Mouse (Mus musculus): ENCODE measurements around the gene Ccdc92. TPM values are rescaled to one million over a fixed set of nuclear protein-coding genes. Genes with fewer than 3 reads are reported as not detected.

The Ccdc92 gene
- total and polyA plus RNA-seq, 2 experiments from 2014 or later, result 26.1 to 45.4 TPM

GRCm38 (mm10) chr5:124861463-124861862 lies 761 bp downstream of the Ccdc92 start:
- H3K9ac ChIP-seq, result peak overlapping the region; percentile 84
- peak overlapping the region; percentile 96 for H3K4me3 ChIP-seq (ENCODE audit: low read depth, low read length)
- no peak for TF ChIP-seq CTCF (IDR thresholded peaks at IDR 0.05; ENCODE audit: low read depth)
- H3K4me1 ChIP-seq (ENCODE audit: insufficient read depth), result peaks cover 13% of the 10 kb centered on the region
- H3K4me2 ChIP-seq (ENCODE audit: low read depth), result peak overlapping the region; percentile 93
- H3K27ac ChIP-seq (ENCODE audit: low read depth, low read length), result peak overlapping the region; percentile 94
- 4% methylated on average over 32 of the region's 33 CpGs for WGBS
- H3K27me3 ChIP-seq (ENCODE audit: insufficient read depth, low read length), result no peaks in the 10 kb centered on the region
- no peak for ATAC-seq
- DNase-seq, result peak; percentile 16
- 0 out of 2 replicates have a peak, but pooled peaks cover under 1% of the 10 kb centered on the region for H3K36me3 ChIP-seq (ENCODE audit: insufficient read depth)
- H3K9me3 ChIP-seq (ENCODE audit: low read length), result no peaks in the 10 kb centered on the region

- H3K9me3 ChIP-seq (ENCODE audit: low read length), result no peaks in the 10 kb centered on the region
- TF ChIP-seq CTCF (IDR thresholded peaks at IDR 0.05; ENCODE audit: low read depth), result peak; percentile 83
- peaks cover 13% of the 10 kb centered on the region for H3K4me1 ChIP-seq (ENCODE audit: insufficient read depth)
- 18% methylated on average over 5 of the region's 5 CpGs for WGBS
- no peak overlapping the region for H3K9ac ChIP-seq
- ATAC-seq, result no peak
- H3K36me3 ChIP-seq (ENCODE audit: insufficient read depth), result peaks cover 2% of the 10 kb centered on the region; the same call in 1 of the 2 replicates
- 0 out of 2 replicates have a peak overlapping the region, but pooled peaks have one; percentile 96 for H3K4me3 ChIP-seq (ENCODE audit: low read depth, low read length)
- H3K4me2 ChIP-seq (ENCODE audit: low read depth), result peak overlapping the region; percentile 93
- no peaks in the 10 kb centered on the region for H3K27me3 ChIP-seq (ENCODE audit: insufficient read depth, low read length)
- H3K27ac ChIP-seq (ENCODE audit: low read depth, low read length), result no peak overlapping the region
- DNase-seq, result peak; percentile 42
Observed at GRCm38 (mm10) chr5:124860013-124860412, 2.2 kb downstream of the Ccdc92 start.

DNA sequence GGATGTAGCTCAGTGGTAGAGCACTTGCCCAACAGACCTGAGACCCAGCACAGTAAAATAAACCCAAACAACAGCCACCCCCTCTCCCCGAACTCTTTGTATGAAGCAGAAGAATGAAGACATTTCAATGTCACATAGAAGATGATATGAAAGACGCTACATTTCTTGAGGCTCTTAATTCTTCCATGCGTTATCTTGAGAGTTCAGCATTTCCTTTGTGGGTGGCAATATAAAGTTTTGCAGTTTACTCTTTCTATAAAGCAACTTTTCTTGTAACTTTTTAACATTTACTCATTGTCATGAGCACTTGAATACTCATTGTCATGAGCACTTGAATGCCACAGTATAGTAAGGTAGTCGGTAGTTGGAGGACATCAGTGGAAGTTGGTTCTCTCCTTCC lies 8.0 kb downstream of the Ccdc92 start:
- Histone ChIP-seq H3K9ac (no peak overlapping the region), H3K27ac (ENCODE audit: low read depth, low read length) (no peak overlapping the region), H3K4me1 (ENCODE audit: insufficient read depth) (no peaks in the 10 kb centered on the region), H3K36me3 (ENCODE audit: insufficient read depth) (peaks cover 2% of the 10 kb centered on the region; the same call in 1 of the 2 replicates), H3K4me2 (ENCODE audit: low read depth) (no peak overlapping the region), H3K4me3 (ENCODE audit: low read depth, low read length) (no peak overlapping the region), H3K27me3 (ENCODE audit: insufficient read depth, low read length) (no peaks in the 10 kb centered on the region), H3K9me3 (ENCODE audit: low read length) (no peaks in the 10 kb centered on the region)
- ATAC-seq (no peak), DNase-seq (no peak)
- 97% methylated on average over 4 of the region's 4 CpGs for WGBS
- TF ChIP-seq CTCF (IDR thresholded peaks at IDR 0.05; ENCODE audit: low read depth), result no peak

DNA sequence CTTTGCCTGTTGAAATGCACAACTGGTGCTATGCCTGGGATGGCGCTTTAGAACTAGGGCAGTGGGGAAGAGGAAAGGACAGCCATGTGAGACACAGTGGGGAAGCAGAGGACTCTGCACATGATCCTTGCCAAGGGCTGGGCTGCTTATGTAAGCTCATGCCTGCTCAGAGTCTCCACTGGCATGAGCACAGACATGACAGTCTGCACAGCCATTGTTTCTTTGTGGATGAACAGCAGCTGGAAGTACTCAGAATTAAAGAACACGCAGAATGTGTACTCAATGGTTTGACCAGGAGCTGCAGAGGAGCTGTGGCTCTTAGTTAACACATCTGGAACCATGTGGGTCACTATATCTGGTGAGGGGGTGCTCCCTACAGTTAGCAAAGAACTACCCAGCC lies 9.1 kb downstream of the Ccdc92 start:
- H3K4me2 ChIP-seq (ENCODE audit: low read depth), result no peak overlapping the region
- no peaks in the 10 kb centered on the region for H3K9me3 ChIP-seq (ENCODE audit: low read length)
- no peaks in the 10 kb centered on the region for H3K4me1 ChIP-seq (ENCODE audit: insufficient read depth)
- no peak overlapping the region for H3K4me3 ChIP-seq (ENCODE audit: low read depth, low read length)
- H3K36me3 ChIP-seq (ENCODE audit: insufficient read depth), result peaks cover 2% of the 10 kb centered on the region; the same call in 1 of the 2 replicates
- DNase-seq (no peak), ATAC-seq (no peak)
- 79% methylated on average over 2 of the region's 2 CpGs for WGBS
- no peak overlapping the region for H3K27ac ChIP-seq (ENCODE audit: low read depth, low read length)
- no peak for TF ChIP-seq CTCF (IDR thresholded peaks at IDR 0.05; ENCODE audit: low read depth)
- H3K9ac ChIP-seq, result no peak overlapping the region
- no peaks in the 10 kb centered on the region for H3K27me3 ChIP-seq (ENCODE audit: insufficient read depth, low read length)

- Histone ChIP-seq H3K27ac (ENCODE audit: low read depth, low read length) (no peak overlapping the region), H3K9me3 (ENCODE audit: low read length) (no peaks in the 10 kb centered on the region), H3K4me1 (ENCODE audit: insufficient read depth) (no peaks in the 10 kb centered on the region), H3K4me2 (ENCODE audit: low read depth) (no peak overlapping the region), H3K36me3 (ENCODE audit: insufficient read depth) (peaks cover 2% of the 10 kb centered on the region; the same call in 1 of the 2 replicates), H3K27me3 (ENCODE audit: insufficient read depth, low read length) (no peaks in the 10 kb centered on the region), H3K9ac (no peak overlapping the region), H3K4me3 (ENCODE audit: low read depth, low read length) (no peak overlapping the region)
- DNase-seq (no peak), ATAC-seq (no peak)
- no peak for TF ChIP-seq CTCF (IDR thresholded peaks at IDR 0.05; ENCODE audit: low read depth)
- WGBS, result 46% methylated on average over 2 of the region's 2 CpGs
Observed at GRCm38 (mm10) chr5:124852294-124852693, 9.9 kb downstream of the Ccdc92 start.

- Histone ChIP-seq H3K27ac (ENCODE audit: low read depth, low read length) (no peak overlapping the region), H3K36me3 (ENCODE audit: insufficient read depth) (peaks cover 2% of the 10 kb centered on the region; the same call in 1 of the 2 replicates), H3K4me2 (ENCODE audit: low read depth) (no peak overlapping the region), H3K4me3 (ENCODE audit: low read depth, low read length) (no peak overlapping the region), H3K9me3 (ENCODE audit: low read length) (no peaks in the 10 kb centered on the region), H3K27me3 (ENCODE audit: insufficient read depth, low read length) (no peaks in the 10 kb centered on the region), H3K9ac (no peak overlapping the region), H3K4me1 (ENCODE audit: insufficient read depth) (no peaks in the 10 kb centered on the region)
- TF ChIP-seq CTCF (IDR thresholded peaks at IDR 0.05; ENCODE audit: low read depth), result no peak
- DNase-seq (no peak), ATAC-seq (no peak)
- 58% methylated on average over 4 of the region's 4 CpGs for WGBS
Observed at GRCm38 (mm10) chr5:124851572-124851971, 10.7 kb downstream of the Ccdc92 start.

GRCm38 (mm10) chr5:124848994-124849393 lies 13.2 kb downstream of the Ccdc92 start:
- Histone ChIP-seq H3K27me3 (ENCODE audit: insufficient read depth, low read length) (no peaks in the 10 kb centered on the region), H3K4me1 (ENCODE audit: insufficient read depth) (no peaks in the 10 kb centered on the region), H3K27ac (ENCODE audit: low read depth, low read length) (no peak overlapping the region), H3K9me3 (ENCODE audit: low read length) (no peaks in the 10 kb centered on the region), H3K36me3 (ENCODE audit: insufficient read depth) (no peaks in the 10 kb centered on the region), H3K4me2 (ENCODE audit: low read depth) (no peak overlapping the region), H3K4me3 (ENCODE audit: low read depth, low read length) (no peak overlapping the region), H3K9ac (no peak overlapping the region)
- ATAC-seq (no peak), DNase-seq (no peak)
- 75% methylated on average over 3 of the region's 3 CpGs for WGBS
- TF ChIP-seq CTCF (IDR thresholded peaks at IDR 0.05; ENCODE audit: low read depth), result no peak

Data from forebrain, postnatal 0 days (tissue).